ENCODE assay signal across 30 mouse cellular contexts in the genomic region with DNA sequence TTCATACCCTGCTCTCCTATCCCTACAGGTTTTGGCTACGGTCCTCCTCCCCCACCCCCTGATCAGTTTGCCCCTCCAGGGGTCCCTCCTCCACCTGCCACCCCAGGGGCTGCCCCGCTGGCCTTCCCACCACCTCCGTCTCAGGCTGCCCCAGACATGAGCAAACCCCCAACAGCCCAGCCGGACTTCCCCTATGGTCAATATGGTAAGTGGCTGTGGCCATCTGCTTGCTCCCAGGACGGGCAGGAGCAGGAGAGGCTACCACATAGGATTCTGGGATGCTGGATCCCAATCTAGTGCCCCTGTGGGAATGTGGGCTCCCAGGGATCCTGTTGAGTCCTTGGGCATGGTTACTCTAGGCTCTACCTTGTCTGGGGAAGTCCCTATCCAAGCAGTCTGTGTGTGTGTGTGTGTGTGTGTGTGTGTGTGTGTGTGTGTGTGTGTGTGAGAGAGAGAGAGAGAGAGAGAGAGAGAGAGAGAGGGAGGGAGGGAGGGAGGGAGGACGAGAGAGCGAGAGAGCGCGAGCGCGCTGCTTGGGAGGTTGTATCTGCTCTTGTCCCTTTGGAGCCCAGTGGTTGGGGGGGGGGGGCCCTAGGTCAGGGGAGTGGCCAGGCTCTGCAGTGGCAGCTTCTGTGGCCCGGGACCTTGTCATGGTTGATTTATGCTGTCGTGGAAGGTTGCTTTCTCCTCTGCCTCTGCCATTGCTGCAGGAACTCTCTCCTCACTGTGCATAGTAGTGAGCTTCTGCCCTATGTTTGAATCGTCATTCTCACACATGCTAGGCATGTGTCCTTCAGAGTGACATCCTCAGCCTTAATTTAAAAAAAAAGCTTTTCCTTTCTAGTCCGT. TPM values are rescaled to one million over a fixed set of nuclear protein-coding genes. Genes with fewer than 3 reads are reported as not detected.
DNase-seq lines count a peak whose midpoint lies in the region; ATAC-seq lines count a peak whose summit lies in the region.
"Had no signal": no experiment of that assay in that cellular context is flagged by ENCODE, and none has a peak within 500 bp of the region (broad histone marks: within the 10 kb centered on the region; RNA-seq: fewer than 3 reads in every experiment).

No protein-coding gene starts in this region.

- H3K4me2 ChIP-seq in neural tube, embryonic 12.5 days (replicated peaks): no peak overlapping the region
- no peak overlapping the region for H3K4me2 ChIP-seq in neural tube, embryonic 15.5 days
- H3K4me2 ChIP-seq: forebrain, embryonic 13.5 days; heart, embryonic 12.5 days; intestine, embryonic 15.5 days; stomach, embryonic 15.5 days had no signal

- WGBS in neural tube, embryonic 12.5 days: 71% methylated on average over 9 of the region's 15 CpGs
- 73% methylated on average over 14 of the region's 15 CpGs for WGBS in neural tube, embryonic 15.5 days

- H3K9ac ChIP-seq in neural tube, embryonic 12.5 days: 0 out of 2 replicates have a peak overlapping the region, but pooled peaks have one; percentile 13
- H3K9ac ChIP-seq in neural tube, embryonic 15.5 days (replicated peaks): no peak overlapping the region
- H3K9ac ChIP-seq: forebrain, embryonic 13.5 days; heart, embryonic 12.5 days; intestine, embryonic 15.5 days; liver, embryonic 14.5 days; stomach, embryonic 15.5 days had no signal

- peak; percentile 71 to 88 for DNase-seq in adrenal gland, adult (ENCODE audit: inconsistent age in 2 of 2, low spot score in 1 of 2)
- no peak for DNase-seq in adrenal gland, postnatal 4 days (ENCODE audit: low spot score in 2 of 2)
- peak; percentile 56 for DNase-seq in adrenal gland, postnatal 25 days
- DNase-seq in cerebellum, adult 18-20 months: no peak
- DNase-seq in kidney, postnatal 25 days: no peak
- DNase-seq: cerebellum, adult 2 months; cerebellum, postnatal 14 days; gastrocnemius, postnatal 36 days; heart, adult 18-20 months; kidney, adult 2 months; kidney, postnatal 4 days; layer of hippocampus, postnatal 36 days; liver; lung, adult 2 months; lung, postnatal 14 days; right cerebral cortex, postnatal 25 days; thymus, postnatal 14 days had no signal

- no peaks in the 10 kb centered on the region for H3K9me3 ChIP-seq in neural tube, embryonic 12.5 days
- no peaks in the 10 kb centered on the region for H3K9me3 ChIP-seq in neural tube, embryonic 15.5 days (replicated peaks)
- H3K9me3 ChIP-seq: forebrain, embryonic 13.5 days; G1E; heart, embryonic 12.5 days; intestine, embryonic 15.5 days; midbrain, embryonic 10.5 days; stomach, embryonic 15.5 days had no signal

- ATAC-seq in neural tube, embryonic 12.5 days (ENCODE audit: low FRiP score, low read depth): no peak
- no peak for ATAC-seq in neural tube, embryonic 15.5 days (ENCODE audit: low FRiP score)
- ATAC-seq: forebrain, embryonic 13.5 days; hindbrain, postnatal 0 days; intestine, embryonic 15.5 days; Patski had no signal

- peaks cover 81% of the 10 kb centered on the region for H3K36me3 ChIP-seq in neural tube, embryonic 12.5 days
- peaks cover 70% of the 10 kb centered on the region for H3K36me3 ChIP-seq in neural tube, embryonic 15.5 days

- H3K27ac ChIP-seq in neural tube, embryonic 12.5 days: no peak overlapping the region
- H3K27ac ChIP-seq in neural tube, embryonic 15.5 days (replicated peaks): no peak overlapping the region
- H3K27ac ChIP-seq: forebrain, embryonic 13.5 days; hindbrain, postnatal 0 days; intestine, embryonic 15.5 days; liver, embryonic 14.5 days; midbrain, embryonic 10.5 days; stomach, embryonic 15.5 days had no signal

- no peaks in the 10 kb centered on the region for H3K27me3 ChIP-seq in neural tube, embryonic 12.5 days (replicated peaks)
- no peaks in the 10 kb centered on the region for H3K27me3 ChIP-seq in neural tube, embryonic 15.5 days (replicated peaks)
- H3K27me3 ChIP-seq: forebrain, embryonic 13.5 days; heart, embryonic 12.5 days; intestine, embryonic 15.5 days; Patski; stomach, embryonic 15.5 days had no signal

- H3K4me1 ChIP-seq in neural tube, embryonic 12.5 days: peaks cover 13% of the 10 kb centered on the region
- peaks cover 9% of the 10 kb centered on the region for H3K4me1 ChIP-seq in neural tube, embryonic 15.5 days
- H3K4me1 ChIP-seq: forebrain, embryonic 13.5 days had no signal

- no peak overlapping the region for H3K4me3 ChIP-seq in neural tube, embryonic 12.5 days
- H3K4me3 ChIP-seq in neural tube, embryonic 15.5 days (replicated peaks): no peak overlapping the region
- H3K4me3 ChIP-seq: forebrain, embryonic 13.5 days; heart, embryonic 12.5 days; intestine, embryonic 15.5 days; midbrain, embryonic 10.5 days; myocyte; stomach, embryonic 15.5 days had no signal

RNA-seq across cellular contexts. Expression of gene Rps15, which starts 6.8 kb away (rescaled TPM):
- 1,000 to 10,000 TPM; 1,413 to 1,504 TPM for total RNA-seq in adrenal gland, postnatal 4 days (2021)
- polyA plus RNA-seq in neural tube, embryonic 12.5 days (2016; fragmentation: Nextera tagmentation; extraction: Ambion mirVana): 643 and 654 TPM in 2 replicates
- polyA plus RNA-seq in neural tube, embryonic 15.5 days (2015; fragmentation: Nextera tagmentation; extraction: Ambion mirVana): 544 and 638 TPM in 2 replicates
- total RNA-seq in adrenal gland, postnatal 25 days (2021): 1,145 and 1,195 TPM in 2 replicates

RNA-seq across cellular contexts. Expression of gene Apc2, which starts 10.3 kb away (rescaled TPM):
- 10 to 100 TPM in 1 of 2 experiments, 1 to 10 TPM in 1; 9.9 to 10.4 TPM for total RNA-seq in adrenal gland, postnatal 4 days (2021)
- polyA plus RNA-seq in neural tube, embryonic 12.5 days (2016; fragmentation: Nextera tagmentation; extraction: Ambion mirVana): 160 and 175 TPM in 2 replicates
- 122 and 144 TPM in 2 replicates for polyA plus RNA-seq in neural tube, embryonic 15.5 days (2015; fragmentation: Nextera tagmentation; extraction: Ambion mirVana)
- 1.4 and 3.2 TPM in 2 replicates for total RNA-seq in adrenal gland, postnatal 25 days (2021)
- total RNA-seq: megakaryocyte progenitor cell, adult 5-6 weeks had no signal

RNA-seq across cellular contexts. Expression of gene Dazap1, which starts 24.2 kb away (rescaled TPM):
- total RNA-seq in adrenal gland, postnatal 4 days (2021): 100 to 1,000 TPM; 180 to 181 TPM
- polyA plus RNA-seq in neural tube, embryonic 12.5 days (2016; fragmentation: Nextera tagmentation; extraction: Ambion mirVana): 66.6 TPM in 2 replicates
- polyA plus RNA-seq in neural tube, embryonic 15.5 days (2015; fragmentation: Nextera tagmentation; extraction: Ambion mirVana): 48.6 and 50.4 TPM in 2 replicates
- 111 and 117 TPM in 2 replicates for total RNA-seq in adrenal gland, postnatal 25 days (2021)

RNA-seq across cellular contexts. Expression of gene Gamt, which starts 24.6 kb away (rescaled TPM):
- 100 to 1,000 TPM; 181 to 214 TPM for total RNA-seq in adrenal gland, postnatal 4 days (2021)
- 37.9 and 38.6 TPM in 2 replicates for polyA plus RNA-seq in neural tube, embryonic 12.5 days (2016; fragmentation: Nextera tagmentation; extraction: Ambion mirVana)
- 27.9 and 34.6 TPM in 2 replicates for polyA plus RNA-seq in neural tube, embryonic 15.5 days (2015; fragmentation: Nextera tagmentation; extraction: Ambion mirVana)
- total RNA-seq in adrenal gland, postnatal 25 days (2021): 326 and 398 TPM in 2 replicates
- total RNA-seq: G1E had no signal

RNA-seq across cellular contexts. Expression of gene 2310011J03Rik, which starts 34.9 kb away (rescaled TPM):
- 10 to 100 TPM; 30.8 to 31.2 TPM for total RNA-seq in adrenal gland, postnatal 4 days (2021)
- polyA plus RNA-seq in neural tube, embryonic 12.5 days (2016; fragmentation: Nextera tagmentation; extraction: Ambion mirVana): 37.7 and 41.1 TPM in 2 replicates
- polyA plus RNA-seq in neural tube, embryonic 15.5 days (2015; fragmentation: Nextera tagmentation; extraction: Ambion mirVana): 26.9 and 36.6 TPM in 2 replicates
- total RNA-seq in adrenal gland, postnatal 25 days (2021): 31.7 and 33.5 TPM in 2 replicates

Comparison
In these comparisons a context has a peak if more than half of its experiments do, and no peak if none do; other contexts are left out.
1. DNase-seq: peak in adrenal gland, adult (2 of 2) and adrenal gland, postnatal 25 days (single experiment); none in adrenal gland, postnatal 4 days (0 of 2), cerebellum, adult 18-20 months (0 of 2) and kidney, postnatal 25 days (0 of 2).